Mouse (Mus musculus) CD4-positive helper T cell, adult 2 months (primary cell): ENCODE measurements around the gene Smim15.

Experiments used
- DNase-seq: peaks from one replicate; pipeline ENCODE4 v3.0.0-alpha.2; 2012; ENCODE audit warnings: low read depth, missing footprints, low spot score

The Smim15 gene

GRCm38 (mm10) chr13:108062900-108063299 is 18.7 kb downstream of the Smim15 start:
- no peak for DNase-seq

- no peak for DNase-seq
These were observed 19.3 kb downstream of the Smim15 start for GRCm38 (mm10) chr13:108063374-108064134.

- no peak for DNase-seq
These were observed 20.1 kb downstream of the Smim15 start for GRCm38 (mm10) chr13:108064331-108064730.

DNA sequence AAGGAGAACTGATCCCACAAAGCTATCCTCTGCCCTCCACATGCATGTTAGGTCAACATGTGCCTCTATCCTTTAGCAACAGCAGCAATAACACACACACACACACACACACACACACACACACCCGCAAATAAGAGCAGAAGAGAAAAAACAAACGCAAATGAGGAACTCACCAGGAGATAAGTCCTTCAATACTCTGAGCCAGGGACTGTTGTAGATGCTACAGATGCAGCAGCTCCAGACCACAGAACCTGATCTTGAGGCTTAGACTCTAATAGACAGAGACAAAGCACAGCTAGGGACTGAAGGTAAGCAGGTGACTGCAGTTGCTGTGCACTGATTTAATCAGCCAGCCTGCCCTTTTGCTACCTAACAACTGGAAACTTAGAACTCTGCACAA is 21.8 kb downstream of the Smim15 start:
- no peak for DNase-seq

DNA sequence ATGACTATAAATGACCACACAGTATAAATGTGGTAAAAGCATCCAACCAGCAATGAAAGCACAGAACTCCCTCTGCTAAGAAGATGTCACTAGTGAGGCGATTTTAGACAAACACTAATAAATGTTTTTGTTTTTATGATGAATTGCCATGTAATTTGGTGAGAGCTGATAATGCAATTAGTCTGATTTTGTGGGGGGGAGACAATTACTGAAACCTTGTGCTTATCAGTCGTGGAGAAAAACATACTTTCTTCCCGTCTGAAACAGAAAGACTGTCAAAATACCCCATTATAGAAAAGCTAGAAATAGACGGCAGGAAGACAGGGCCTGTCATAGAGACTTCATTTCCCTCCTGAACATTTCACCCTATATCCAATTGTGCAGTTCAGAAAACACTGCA is 24.9 kb downstream of the Smim15 start:
- no peak for DNase-seq

DNA sequence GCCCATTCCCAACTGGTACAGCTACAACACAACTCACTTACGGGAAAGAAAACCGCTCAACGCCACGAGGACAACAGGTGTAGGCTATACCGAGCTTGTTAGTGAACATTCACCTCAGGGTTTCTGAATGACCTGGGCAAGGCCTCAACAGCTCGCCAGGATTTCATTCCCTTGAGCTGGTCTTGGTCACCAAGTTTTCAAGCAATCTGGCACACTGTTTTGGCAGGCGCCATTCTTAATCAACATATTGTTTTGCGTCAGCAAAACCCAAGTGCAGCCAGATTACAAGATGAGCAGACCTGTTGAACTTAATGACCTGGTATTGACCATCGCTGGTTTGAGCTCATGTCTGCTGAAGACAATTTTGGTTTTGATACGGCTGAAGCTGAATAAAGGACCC is 25.9 kb downstream of the Smim15 start:
- no peak for DNase-seq

GRCm38 (mm10) chr13:108077476-108077875 is 33.2 kb downstream of the Smim15 start:
- DNase-seq, result no peak

- DNase-seq, result no peak
These were observed 33.7 kb downstream of the Smim15 start for GRCm38 (mm10) chr13:108077901-108078300.

DNA sequence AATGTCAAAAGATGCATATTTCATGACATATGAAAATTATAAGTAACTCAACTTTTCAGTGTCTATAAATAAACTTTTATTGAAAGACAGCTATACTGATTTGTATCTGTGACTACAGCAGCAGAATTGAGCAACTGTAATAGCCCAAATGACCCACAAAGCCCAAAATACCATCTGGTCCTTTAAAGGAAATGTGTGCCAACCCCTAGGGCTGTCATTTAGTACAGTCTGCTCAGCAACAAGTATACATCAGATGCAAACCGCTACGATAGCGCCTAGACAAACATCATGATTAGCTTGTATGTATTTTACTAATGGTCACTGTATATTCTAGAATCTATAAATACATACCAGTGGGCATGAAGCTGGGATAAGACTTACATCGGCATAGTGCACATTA is 39.8 kb downstream of the Smim15 start:
- no peak for DNase-seq

DNA sequence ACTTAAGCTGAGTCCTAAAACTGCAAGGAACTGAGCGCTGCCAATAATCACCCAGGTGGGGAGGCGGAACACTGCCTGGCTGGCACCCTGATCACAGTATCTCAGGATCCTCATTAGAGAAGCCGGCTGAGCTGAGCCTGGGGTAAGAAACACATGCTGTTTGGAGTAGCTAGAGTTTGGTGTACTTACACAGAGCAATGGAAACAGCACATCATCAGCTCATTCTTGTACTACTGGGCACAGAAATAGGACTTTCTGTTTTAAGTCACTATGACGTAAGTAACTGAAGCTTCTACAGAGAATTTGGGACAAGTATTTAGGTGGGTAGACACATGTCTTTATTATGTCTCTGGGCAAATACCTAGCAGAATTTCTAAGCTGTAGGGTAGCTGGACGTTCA is 41.8 kb downstream of the Smim15 start:
- DNase-seq, result no peak

DNA sequence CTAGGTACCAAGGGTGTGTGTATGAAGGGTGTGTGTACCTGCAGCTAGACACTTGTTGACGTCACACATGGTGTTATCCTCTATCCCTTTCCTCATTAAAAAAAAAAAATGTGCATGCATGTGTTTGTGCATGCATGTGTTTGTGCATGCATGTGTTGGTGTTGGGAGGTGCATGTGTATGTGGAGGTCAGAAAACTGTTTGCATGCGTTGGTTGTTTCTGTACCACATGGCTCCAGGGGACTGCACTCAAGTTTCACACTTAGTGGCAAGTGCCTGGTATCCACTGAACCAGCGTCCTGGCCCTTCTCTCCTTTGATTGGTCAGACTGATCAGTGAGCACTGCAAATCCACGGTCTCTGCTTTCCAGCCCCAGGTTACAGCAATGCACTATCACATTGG is 42.5 kb downstream of the Smim15 start:
- no peak for DNase-seq

DNA sequence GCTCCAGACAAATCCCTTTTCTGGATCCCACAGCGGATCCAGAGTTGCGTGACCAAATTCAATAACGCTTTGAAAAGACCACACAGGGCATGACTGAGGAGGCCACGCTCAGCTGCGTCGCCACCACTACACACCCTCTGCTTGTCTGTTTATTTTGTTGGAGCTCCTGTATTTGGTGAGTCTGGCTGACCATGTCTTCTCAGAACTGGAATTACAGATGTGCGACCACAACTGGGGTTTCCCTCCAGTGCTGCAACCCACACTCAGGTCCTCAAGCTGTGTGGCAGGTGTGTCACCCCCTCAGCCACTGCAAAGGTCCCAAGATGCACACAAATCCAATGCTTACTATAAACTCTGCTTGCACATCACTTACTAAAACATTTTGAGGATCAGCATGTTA is 48.0 kb downstream of the Smim15 start:
- DNase-seq, result no peak

DNA sequence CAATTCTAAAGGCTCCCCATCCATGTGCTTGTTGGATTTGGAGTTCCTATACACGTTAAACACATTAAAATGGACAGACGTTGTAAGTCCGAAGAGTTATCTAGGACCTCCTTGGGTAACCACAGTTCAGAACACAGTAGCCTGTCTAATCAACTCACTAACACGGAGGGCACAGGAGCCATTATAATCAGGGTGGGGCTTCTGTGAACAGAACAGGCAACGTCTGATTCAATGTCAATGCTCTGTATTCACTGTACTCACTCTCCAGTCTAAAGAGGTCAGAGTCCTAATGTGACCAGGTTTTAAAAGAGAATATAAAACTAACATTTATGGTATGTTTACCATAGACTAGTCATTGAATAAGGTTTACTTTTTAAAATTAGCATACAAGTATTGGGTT is 50.4 kb downstream of the Smim15 start:
- DNase-seq, result no peak

- DNase-seq, result no peak
These were observed 51.4 kb downstream of the Smim15 start for GRCm38 (mm10) chr13:108095617-108096016.

DNA sequence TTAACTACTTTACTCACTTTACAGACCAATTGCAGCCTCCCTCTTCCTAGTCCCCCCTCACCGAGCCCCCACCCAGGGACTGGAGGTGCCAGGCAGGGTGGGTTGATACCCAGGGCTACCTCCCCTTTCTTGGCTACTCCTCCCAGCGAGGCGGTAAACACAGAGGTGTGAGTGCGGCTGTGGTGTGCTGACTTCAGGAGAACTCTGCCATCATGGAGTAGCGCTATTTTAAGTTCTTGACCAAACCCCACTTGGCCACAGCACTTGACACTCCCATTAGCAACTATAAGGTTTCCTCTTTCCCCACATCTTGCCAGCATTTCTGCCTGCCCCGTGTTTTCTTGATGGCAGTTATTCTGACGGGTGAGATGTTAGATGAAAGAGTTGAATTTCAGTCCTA is 52.2 kb downstream of the Smim15 start:
- DNase-seq, result no peak
